Mouse (Mus musculus): ENCODE measurements around the gene Tyk2. TPM values are rescaled to one million over a fixed set of nuclear protein-coding genes. Genes with fewer than 3 reads are reported as not detected.
A peak's percentile ranks its signal among the peaks of the same experiment; 100 is the strongest.

Gene Tyk2
- polyA plus RNA-seq, 1 experiment from 2014 or later = 11.5 TPM

DNA sequence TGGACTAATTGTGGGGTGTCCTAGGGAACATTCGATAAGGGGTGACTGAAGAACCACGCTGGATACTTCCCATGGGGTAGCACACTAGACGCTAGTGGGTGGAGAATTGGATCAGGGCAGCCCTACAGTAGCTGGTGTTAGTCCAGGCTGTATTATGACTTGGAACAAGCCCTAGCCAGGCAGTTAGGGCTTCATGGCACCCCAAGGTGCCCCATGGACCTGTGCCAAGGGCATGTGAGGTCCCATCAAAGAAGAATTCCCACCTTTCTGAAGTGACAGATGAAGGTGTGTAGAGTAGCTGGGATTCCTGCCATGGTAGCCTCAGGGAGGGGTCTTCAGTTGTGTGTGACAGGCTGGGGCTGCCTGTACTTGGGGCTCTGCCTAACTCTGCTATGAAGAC, 35.5 kb upstream of the Tyk2 start:
- Histone ChIP-seq H3K36me3 (ENCODE audit: control insufficient read depth, insufficient read depth, low read length) (no peaks in the 10 kb centered on the region), H3K4me2 (peak overlapping the region; percentile 97), H3K27me3 (replicated peaks; ENCODE audit: control insufficient read depth, insufficient read depth, low read length) (peaks cover 50% of the 10 kb centered on the region), H3K9me3 (ENCODE audit: control insufficient read depth, low read length) (no peaks in the 10 kb centered on the region), H3K4me1 (replicated peaks; ENCODE audit: control insufficient read depth, insufficient read depth, low read length) (peaks cover 52% of the 10 kb centered on the region), H3K9ac (ENCODE audit: low read depth, low read length) (peak overlapping the region; percentile 63; the same call in 1 of the 2 replicates), H3K4me3 (ENCODE audit: low read depth, low read length) (peak overlapping the region; percentile 59), H3K27ac (ENCODE audit: low read depth, low read length) (peak overlapping the region; percentile 76; the same call in 1 of the 2 replicates)
- ATAC-seq (replicated peaks; ENCODE audit: low FRiP score) = no peak
- DNase-seq (ENCODE audit: low spot score) = no peak
- whole genome bisulfite sequencing = 31% methylated on average over 3 of the region's 3 CpGs

DNA sequence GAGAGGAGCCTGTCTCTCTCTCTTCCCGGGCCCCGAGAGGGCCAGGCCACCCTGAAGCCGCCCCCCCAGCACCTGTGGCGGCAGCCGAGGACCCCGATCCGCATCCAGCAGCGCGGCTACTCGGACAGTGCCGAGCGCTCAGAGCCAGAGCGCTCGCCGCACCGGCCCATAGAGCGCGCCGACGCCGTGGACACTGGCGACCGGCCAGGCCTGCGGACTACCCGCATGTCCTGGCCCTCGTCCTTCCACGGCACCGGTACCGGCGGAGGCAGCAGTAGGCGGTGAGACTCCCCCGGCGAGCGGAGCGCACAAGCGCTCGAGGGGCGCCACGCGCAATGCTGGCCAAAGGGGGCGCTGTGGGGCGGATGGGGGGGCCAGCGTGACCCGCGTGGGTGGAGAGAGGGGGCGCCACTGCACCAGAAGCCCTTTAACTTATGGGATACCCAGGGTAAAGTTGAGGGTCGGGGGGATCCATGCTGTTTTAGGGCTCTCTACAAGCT, 35.0 kb upstream of the Tyk2 start:
- Histone ChIP-seq H3K27me3 (replicated peaks; ENCODE audit: control insufficient read depth, insufficient read depth, low read length) (peaks cover 50% of the 10 kb centered on the region), H3K9ac (ENCODE audit: low read depth, low read length) (peak overlapping the region; percentile 63), H3K4me3 (ENCODE audit: low read depth, low read length) (peak overlapping the region; percentile 59), H3K9me3 (ENCODE audit: control insufficient read depth, low read length) (no peaks in the 10 kb centered on the region), H3K4me2 (peak overlapping the region; percentile 97), H3K36me3 (ENCODE audit: control insufficient read depth, insufficient read depth, low read length) (no peaks in the 10 kb centered on the region), H3K4me1 (replicated peaks; ENCODE audit: control insufficient read depth, insufficient read depth, low read length) (peaks cover 54% of the 10 kb centered on the region), H3K27ac (ENCODE audit: low read depth, low read length) (0 out of 2 replicates have a peak overlapping the region, but pooled peaks have one; percentile 45)
- no peak for ATAC-seq (replicated peaks; ENCODE audit: low FRiP score)
- DNase-seq (ENCODE audit: low spot score) = peak; percentile 44
- WGBS = 2% methylated on average over 46 of the region's 47 CpGs

DNA sequence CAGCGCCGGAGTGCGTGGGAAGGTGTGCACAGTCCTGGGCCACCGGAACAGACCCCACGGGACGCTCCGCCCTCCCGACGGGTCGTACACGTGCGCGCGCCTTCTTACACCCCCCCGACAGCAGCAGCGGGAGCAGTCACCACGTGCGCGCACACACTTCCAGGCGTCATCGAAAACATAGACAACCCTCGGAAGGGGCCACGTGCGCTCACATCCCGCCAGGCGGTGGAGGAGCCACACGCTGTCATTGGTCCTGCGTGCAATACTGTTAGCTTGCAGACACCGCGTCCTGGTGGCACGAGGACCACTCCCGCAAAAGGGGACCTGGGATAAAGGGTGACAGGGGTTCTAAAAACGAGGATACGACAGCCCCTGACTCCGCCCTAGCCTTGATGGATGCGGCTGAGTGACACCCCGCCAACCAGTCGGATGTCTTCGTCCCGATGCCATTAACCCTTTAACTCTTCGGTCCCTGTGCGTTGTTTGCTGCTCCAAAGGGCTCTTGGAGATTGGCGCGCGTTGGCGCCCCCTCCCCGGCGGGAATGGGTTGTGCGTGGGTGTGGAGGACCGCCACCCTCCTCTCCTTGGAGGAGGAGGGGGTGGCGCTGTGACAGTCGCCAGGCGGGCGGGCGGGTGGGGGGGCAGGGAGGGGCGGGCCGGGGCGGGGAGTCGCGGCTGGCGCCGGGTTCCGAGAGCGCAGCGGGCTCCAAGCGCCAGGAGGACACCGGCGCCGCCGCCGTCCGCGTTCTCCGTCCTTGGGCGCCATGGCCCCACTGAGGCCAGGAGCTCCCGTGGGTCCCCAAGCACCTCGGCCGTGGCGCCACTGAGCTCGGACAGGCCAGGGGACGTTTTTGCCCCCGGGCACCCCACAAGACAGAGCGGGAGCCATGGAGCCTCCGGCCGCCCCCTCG, 34.3 kb upstream of the Tyk2 start, which contains the start of gene Pde4a:
TSS of gene Pde4a (plus strand) at position 674 of the 911 bp plus-strand sequence.
- Histone ChIP-seq H3K27ac (ENCODE audit: low read depth, low read length) (0 out of 2 replicates have a peak within 1 kb of the TSS, but pooled peaks have one; percentile 76), H3K9me3 (ENCODE audit: control insufficient read depth, low read length) (no peaks in the 10 kb centered on the region), H3K4me1 (replicated peaks; ENCODE audit: control insufficient read depth, insufficient read depth, low read length) (peaks cover 54% of the 10 kb centered on the region), H3K4me2 (peak within 1 kb of the TSS; percentile 97), H3K36me3 (ENCODE audit: control insufficient read depth, insufficient read depth, low read length) (no peaks in the 10 kb centered on the region), H3K4me3 (ENCODE audit: low read depth, low read length) (peak within 1 kb of the TSS; percentile 59), H3K27me3 (replicated peaks; ENCODE audit: control insufficient read depth, insufficient read depth, low read length) (peaks cover 50% of the 10 kb centered on the region), H3K9ac (ENCODE audit: low read depth, low read length) (peak within 1 kb of the TSS; percentile 63)
- DNase-seq (ENCODE audit: low spot score) (peak; percentile 56), ATAC-seq (replicated peaks; ENCODE audit: low FRiP score) (no peak)
- 1% methylated on average over 80 of the region's 86 CpGs for WGBS

DNA sequence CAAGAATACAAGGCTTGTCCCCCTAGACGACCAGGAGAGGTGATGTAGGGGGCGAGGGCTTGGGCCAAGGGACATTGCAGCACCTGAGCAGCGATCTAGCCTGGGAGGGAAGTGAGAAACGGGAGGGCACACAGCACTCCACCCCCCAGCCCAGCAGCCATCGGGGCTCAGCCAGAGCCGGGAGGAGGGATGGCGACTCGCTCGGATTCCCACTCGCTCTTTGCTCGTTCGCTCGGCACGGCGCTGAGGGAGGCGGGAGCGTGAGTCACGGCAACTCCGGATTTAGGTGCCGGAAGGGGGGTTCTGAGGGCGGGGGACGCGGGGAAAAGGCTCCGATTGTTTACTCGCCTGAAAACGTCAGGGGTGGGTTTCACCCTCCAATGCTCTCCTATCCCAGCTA, 33.0 kb upstream of the Tyk2 start:
- 2% methylated on average over 26 of the region's 26 CpGs for WGBS
- Histone ChIP-seq H3K27me3 (replicated peaks; ENCODE audit: control insufficient read depth, insufficient read depth, low read length) (peaks cover 50% of the 10 kb centered on the region), H3K4me1 (replicated peaks; ENCODE audit: control insufficient read depth, insufficient read depth, low read length) (peaks cover 52% of the 10 kb centered on the region), H3K9me3 (ENCODE audit: control insufficient read depth, low read length) (no peaks in the 10 kb centered on the region), H3K27ac (ENCODE audit: low read depth, low read length) (no peak overlapping the region), H3K4me2 (peak overlapping the region; percentile 54), H3K9ac (ENCODE audit: low read depth, low read length) (no peak overlapping the region), H3K4me3 (ENCODE audit: low read depth, low read length) (peak overlapping the region; percentile 25; the same call in 1 of the 2 replicates), H3K36me3 (ENCODE audit: control insufficient read depth, insufficient read depth, low read length) (no peaks in the 10 kb centered on the region)
- ATAC-seq (replicated peaks; ENCODE audit: low FRiP score) (no peak), DNase-seq (ENCODE audit: low spot score) (no peak)

DNA sequence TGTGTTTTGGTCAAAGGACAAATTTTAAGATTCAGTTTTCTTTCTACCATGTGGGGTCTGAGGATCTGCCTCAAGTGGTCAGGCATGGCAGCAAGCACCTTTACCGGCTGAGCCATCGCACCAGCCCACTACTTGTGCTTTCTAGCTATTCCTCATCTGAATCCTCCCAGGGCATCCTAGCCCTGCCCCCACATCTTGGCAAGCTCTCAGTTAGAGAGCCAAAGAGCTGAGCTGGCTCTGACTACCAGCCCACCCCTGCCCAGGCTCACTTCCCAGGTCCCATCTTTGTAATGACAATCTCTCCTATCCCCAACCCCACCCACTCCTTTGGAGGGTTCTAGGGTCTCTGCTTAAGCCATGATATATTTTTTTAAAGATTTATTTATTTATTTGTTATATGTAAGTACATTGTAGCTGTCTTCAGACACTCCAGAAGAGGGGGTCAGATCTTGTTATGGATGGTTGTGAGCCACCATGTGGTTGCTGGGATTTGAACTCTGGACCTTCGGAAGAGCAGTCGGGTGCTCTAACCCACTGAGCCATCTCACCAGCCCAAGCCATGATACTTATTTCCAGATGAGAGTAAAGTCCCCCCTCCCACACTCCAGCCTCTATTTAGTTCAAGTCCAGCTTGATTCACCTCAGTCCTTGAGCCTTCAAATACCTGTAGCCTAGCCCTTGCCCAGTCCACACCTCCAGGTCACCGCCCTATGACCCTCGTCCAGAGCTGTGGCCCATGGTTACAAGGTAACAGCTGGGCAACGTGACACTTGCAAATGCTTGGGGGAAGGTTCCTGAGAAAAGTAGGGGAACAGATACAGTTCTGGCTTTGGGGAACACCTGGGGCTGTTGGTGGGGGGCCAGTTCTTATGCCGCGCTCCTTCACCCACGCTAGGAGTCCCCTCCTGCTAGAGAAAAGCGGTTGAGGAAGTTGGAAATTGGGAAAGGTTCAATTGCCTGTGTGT, 32.3 kb upstream of the Tyk2 start:
- H3K36me3 ChIP-seq (ENCODE audit: control insufficient read depth, insufficient read depth, low read length) = no peaks in the 10 kb centered on the region
- H3K9ac ChIP-seq (ENCODE audit: low read depth, low read length) = no peak overlapping the region
- peaks cover 50% of the 10 kb centered on the region for H3K27me3 ChIP-seq (replicated peaks; ENCODE audit: control insufficient read depth, insufficient read depth, low read length)
- H3K9me3 ChIP-seq (ENCODE audit: control insufficient read depth, low read length) = no peaks in the 10 kb centered on the region
- H3K4me2 ChIP-seq = peak overlapping the region; percentile 54
- ATAC-seq (replicated peaks; ENCODE audit: low FRiP score) = no peak
- peaks cover 45% of the 10 kb centered on the region for H3K4me1 ChIP-seq (replicated peaks; ENCODE audit: control insufficient read depth, insufficient read depth, low read length)
- H3K27ac ChIP-seq (ENCODE audit: low read depth, low read length) = no peak overlapping the region
- DNase-seq (ENCODE audit: low spot score) = no peak
- WGBS = 37% methylated on average over 11 of the region's 11 CpGs
- no peak overlapping the region for H3K4me3 ChIP-seq (ENCODE audit: low read depth, low read length)

DNA sequence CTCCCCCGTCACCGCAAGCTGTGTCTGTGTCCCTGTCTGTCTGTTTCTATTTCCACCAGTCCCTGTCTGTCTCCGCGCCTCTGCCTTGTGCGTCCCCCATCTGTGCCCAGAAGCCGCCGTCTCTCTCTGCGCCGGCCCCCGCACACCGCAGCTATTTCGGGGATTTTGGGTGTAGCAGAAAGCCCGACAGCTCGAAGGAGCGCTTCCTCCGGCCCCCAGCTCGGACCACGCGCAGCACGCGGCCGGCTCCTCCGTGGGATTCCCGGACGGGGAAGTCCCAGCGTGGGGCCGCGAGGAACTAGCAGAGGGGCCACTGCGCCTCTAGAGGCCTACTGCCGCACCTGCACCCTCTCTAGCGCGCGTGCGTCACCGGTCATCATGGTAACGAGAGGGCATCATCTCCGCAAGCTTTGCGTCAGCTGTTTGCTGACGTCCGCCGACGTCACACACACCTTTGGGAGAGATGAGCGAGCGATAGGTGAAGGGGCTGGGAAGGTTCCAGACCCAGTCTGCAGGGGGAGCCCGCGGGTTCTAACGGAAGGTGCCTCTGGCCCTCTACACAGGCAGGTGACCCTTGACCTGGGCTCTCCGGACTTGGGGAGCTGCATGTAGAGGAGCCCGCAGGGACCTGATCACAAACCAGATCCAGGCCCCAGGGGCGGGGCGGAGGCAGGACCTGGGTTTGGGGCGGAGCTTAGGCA, 30.3 kb upstream of the Tyk2 start:
- peak overlapping the region; percentile 83 for H3K9ac ChIP-seq (ENCODE audit: low read depth, low read length)
- H3K4me2 ChIP-seq = peak overlapping the region; percentile 69
- H3K27ac ChIP-seq (ENCODE audit: low read depth, low read length) = peak overlapping the region; percentile 6; the same call in 1 of the 2 replicates
- DNase-seq (ENCODE audit: low spot score) (peak; percentile 90), ATAC-seq (replicated peaks; ENCODE audit: low FRiP score) (peak; percentile 77)
- H3K9me3 ChIP-seq (ENCODE audit: control insufficient read depth, low read length) = no peaks in the 10 kb centered on the region
- under 1% methylated on average over 52 of the region's 52 CpGs for WGBS
- peaks cover 43% of the 10 kb centered on the region for H3K27me3 ChIP-seq (replicated peaks; ENCODE audit: control insufficient read depth, insufficient read depth, low read length)
- no peaks in the 10 kb centered on the region for H3K36me3 ChIP-seq (ENCODE audit: control insufficient read depth, insufficient read depth, low read length)
- H3K4me1 ChIP-seq (replicated peaks; ENCODE audit: control insufficient read depth, insufficient read depth, low read length) = peaks cover 30% of the 10 kb centered on the region
- H3K4me3 ChIP-seq (ENCODE audit: low read depth, low read length) = peak overlapping the region; percentile 69

DNA sequence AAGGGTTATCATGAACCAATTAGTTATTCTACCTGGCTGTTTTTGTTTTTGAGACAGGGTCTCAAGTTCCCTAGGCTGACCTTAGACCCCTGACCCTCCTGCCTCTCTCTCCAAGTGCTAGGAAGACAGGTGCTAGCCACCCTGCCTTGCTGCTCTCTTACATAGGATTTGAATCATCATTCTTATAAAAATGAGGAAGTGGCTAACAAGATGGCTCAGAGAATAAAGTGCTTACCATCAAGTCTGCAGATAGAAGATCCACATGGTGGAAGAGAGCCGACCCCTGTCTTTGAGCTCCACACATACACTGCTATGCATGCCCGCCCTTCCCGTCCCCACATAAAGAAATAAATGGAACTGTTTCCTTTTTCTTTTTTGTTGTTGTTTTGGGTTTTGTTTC, 23.7 kb upstream of the Tyk2 start:
- H3K36me3 ChIP-seq (ENCODE audit: control insufficient read depth, insufficient read depth, low read length) = no peaks in the 10 kb centered on the region
- 81% methylated on average over 3 of the region's 3 CpGs for WGBS
- H3K9ac ChIP-seq (ENCODE audit: low read depth, low read length) = no peak overlapping the region
- H3K9me3 ChIP-seq (ENCODE audit: control insufficient read depth, low read length) = no peaks in the 10 kb centered on the region
- H3K27me3 ChIP-seq (replicated peaks; ENCODE audit: control insufficient read depth, insufficient read depth, low read length) = no peaks in the 10 kb centered on the region
- ATAC-seq (replicated peaks; ENCODE audit: low FRiP score) (no peak), DNase-seq (ENCODE audit: low spot score) (no peak)
- H3K4me1 ChIP-seq (replicated peaks; ENCODE audit: control insufficient read depth, insufficient read depth, low read length) = peaks cover 17% of the 10 kb centered on the region
- H3K4me2 ChIP-seq = no peak overlapping the region
- no peak overlapping the region for H3K27ac ChIP-seq (ENCODE audit: low read depth, low read length)
- no peak overlapping the region for H3K4me3 ChIP-seq (ENCODE audit: low read depth, low read length)

Measured in liver, embryonic 11.5 days (tissue).